Mouse (Mus musculus): ENCODE results near the gene Myo16. TPM values are rescaled to one million over a fixed set of nuclear protein-coding genes. Genes with fewer than 3 reads are reported as not detected.

Myo16 gene
- not detected for polyA plus RNA-seq (2017; shearing (Covaris generic))

DNA sequence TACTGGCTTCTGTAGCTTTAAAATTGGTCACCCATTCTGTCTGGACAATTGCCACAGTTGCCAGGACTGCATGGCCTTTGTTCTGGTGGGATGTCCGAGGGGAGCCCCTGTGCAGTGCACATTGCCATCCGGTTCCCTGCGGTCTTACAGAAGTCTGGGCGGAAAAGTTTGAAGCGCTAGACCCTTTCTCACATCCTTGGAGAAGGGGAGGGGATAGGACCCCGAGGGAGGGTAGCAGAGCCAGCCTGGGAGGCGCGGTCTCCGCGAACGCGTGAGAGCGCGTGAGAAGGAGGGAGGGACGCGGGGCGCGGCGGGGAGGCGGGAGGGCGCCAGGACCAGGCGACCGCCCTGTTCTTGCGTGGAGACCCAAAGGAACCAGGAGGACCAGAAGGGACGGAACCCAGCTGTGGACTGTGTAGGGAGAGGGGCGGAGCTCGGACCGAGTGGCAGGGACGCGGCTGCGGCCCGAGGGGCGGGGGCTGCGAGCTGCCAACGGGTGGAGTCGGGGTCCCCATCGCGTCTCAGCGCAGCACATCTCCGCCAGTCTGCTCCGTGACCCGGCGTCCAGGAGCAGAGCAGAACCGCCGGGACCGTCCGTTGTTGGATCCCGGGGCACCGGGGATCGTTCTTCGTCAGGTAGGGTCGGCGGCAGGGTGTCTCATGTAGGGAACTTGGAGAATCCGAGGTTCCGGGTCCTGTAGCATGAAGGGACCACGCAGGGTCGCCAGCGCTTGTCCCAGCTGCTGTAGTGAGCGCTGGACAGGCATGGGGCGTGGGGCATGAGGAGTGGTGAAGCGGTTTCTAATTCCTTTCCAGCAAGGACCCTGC, at the start of gene Myo16:
Gene Myo16 (plus strand): TSS at position 301 of the 828 bp plus-strand sequence.

Other genes starting within 250 kb of the Myo16 start
- 6.3 TPM for gene Lig4, start 176.2 kb upstream of the Myo16 start, polyA plus RNA-seq (2017; shearing (Covaris generic))
- gene Abhd13, start 176.2 kb upstream of the Myo16 start, polyA plus RNA-seq (2017; shearing (Covaris generic)), result 2.9 TPM
- gene Tnfsf13b, start 147.4 kb upstream of the Myo16 start, polyA plus RNA-seq (2017; shearing (Covaris generic)), result 6.1 TPM